Mouse (Mus musculus): Measurements from ENCODE around the gene Lrrc36. TPM values are rescaled to one million over a fixed set of nuclear protein-coding genes. Genes with fewer than 3 reads are reported as not detected.

Gene Lrrc36
- polyA plus RNA-seq, 1 experiment: 0.07 TPM

DNA sequence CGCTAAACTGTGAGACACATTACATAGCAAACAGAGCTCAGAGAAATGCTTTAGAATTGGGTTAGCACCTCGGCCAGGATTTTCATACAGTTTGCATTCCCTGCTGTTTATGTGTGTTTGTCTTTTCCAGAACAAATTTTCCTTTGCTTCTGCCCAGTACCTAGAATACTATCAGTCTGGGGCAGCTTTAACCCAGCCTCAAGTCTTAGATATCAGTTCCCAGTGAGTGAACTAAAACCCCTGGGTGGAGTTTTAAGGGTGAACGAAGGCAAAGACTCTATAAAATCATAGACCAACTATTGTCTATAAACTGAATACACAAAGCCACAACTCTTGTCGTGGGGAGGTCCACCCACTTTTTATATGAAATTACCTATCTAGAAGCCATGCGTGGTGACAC lies 35.2 kb downstream of the Lrrc36 start:
- no peak for DNase-seq (ENCODE audit: low read depth in 1 of 2, low spot score in 2 of 2)
- Histone ChIP-seq H3K36me3 (ENCODE audit: control insufficient read depth, insufficient read depth, low read length) (no peaks in the 10 kb centered on the region), H3K27ac (ENCODE audit: insufficient read depth, low read length) (no peak overlapping the region), H3K27me3 (ENCODE audit: control insufficient read depth, insufficient read depth, low read length) (no peaks in the 10 kb centered on the region), H3K4me3 (ENCODE audit: extremely low read depth, insufficient read depth, insufficient read length) (no peak overlapping the region), H3K4me1 (ENCODE audit: control insufficient read depth, insufficient read depth, insufficient read length) (no peaks in the 10 kb centered on the region)
- WGBS: 84% methylated on average over 5 of the region's 5 CpGs
- TF ChIP-seq CTCF (IDR thresholded peaks at IDR 0.05; ENCODE audit: extremely low read depth, insufficient read depth, insufficient read length, insufficient replicate concordance): no peak

DNA sequence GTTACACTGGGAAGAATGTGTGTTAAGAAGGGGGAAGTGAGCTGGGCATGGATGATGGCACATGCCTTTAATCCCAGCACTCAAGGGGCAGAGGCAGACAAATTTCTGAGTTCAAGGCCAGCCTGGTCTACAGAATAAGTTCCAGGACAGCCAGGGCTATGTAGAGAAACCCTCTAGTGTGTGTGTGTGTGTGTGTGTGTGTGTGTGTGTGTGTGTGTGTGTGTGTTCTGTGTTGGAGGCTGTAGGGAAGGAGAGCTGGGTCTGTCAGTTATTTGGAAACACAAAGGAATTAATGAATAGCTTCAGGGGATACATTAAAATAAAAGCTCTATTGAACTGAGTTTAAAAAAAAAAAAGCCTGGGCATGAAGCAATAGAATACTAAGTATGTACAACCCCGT lies 37.6 kb downstream of the Lrrc36 start:
- Histone ChIP-seq H3K36me3 (ENCODE audit: control insufficient read depth, insufficient read depth, low read length) (no peaks in the 10 kb centered on the region), H3K4me3 (ENCODE audit: extremely low read depth, insufficient read depth, insufficient read length) (no peak overlapping the region), H3K27me3 (ENCODE audit: control insufficient read depth, insufficient read depth, low read length) (no peaks in the 10 kb centered on the region), H3K4me1 (ENCODE audit: control insufficient read depth, insufficient read depth, insufficient read length) (no peaks in the 10 kb centered on the region), H3K27ac (ENCODE audit: insufficient read depth, low read length) (no peak overlapping the region)
- DNase-seq (ENCODE audit: low read depth in 1 of 2, low spot score in 2 of 2): no peak
- no peak for TF ChIP-seq CTCF (IDR thresholded peaks at IDR 0.05; ENCODE audit: extremely low read depth, insufficient read depth, insufficient read length, insufficient replicate concordance)
- TF ChIP-seq POLR2A (IDR thresholded peaks at IDR 0.05; ENCODE audit: low read depth, low read length): no peak
- WGBS: 85% methylated on average over 1 of the region's 1 CpGs

DNA sequence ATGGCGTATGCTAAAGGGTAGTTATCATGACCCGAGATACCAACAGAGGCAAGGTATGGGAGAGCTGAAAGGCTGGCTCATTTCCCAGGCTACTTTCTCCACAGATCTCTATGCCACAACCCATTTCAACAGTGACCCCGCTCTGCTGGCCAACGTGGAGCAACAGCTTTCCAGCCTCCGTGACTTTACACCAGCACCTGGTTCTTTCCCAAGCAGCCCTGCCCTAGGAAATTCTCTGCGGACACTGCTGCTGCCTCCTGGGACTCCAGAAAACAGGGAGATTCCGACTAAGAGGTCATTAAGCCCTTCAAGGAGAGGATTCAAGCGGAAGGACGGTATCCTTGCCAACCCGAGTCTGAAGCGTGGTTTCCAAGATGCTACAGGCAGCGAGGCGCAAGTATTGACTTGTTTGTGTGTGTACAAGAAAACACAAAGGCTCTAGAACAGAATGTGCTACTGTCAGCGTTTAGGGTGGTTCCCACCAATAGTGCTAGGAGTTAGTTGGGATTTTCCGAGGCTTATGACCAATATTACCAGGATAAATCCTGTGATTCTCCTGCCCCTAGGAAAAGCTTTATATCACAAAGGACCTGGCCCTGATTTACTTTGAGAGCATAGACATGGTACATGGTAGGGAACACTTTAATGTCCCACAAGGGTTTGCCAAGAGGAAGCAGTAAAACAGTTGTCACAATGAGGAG lies 38.7 kb downstream of the Lrrc36 start:
- no peaks in the 10 kb centered on the region for H3K4me1 ChIP-seq (ENCODE audit: control insufficient read depth, insufficient read depth, insufficient read length)
- DNase-seq (ENCODE audit: low read depth in 1 of 2, low spot score in 2 of 2): no peak
- no peak overlapping the region for H3K27ac ChIP-seq (ENCODE audit: insufficient read depth, low read length)
- H3K4me3 ChIP-seq (ENCODE audit: extremely low read depth, insufficient read depth, insufficient read length): no peak overlapping the region
- no peaks in the 10 kb centered on the region for H3K27me3 ChIP-seq (ENCODE audit: control insufficient read depth, insufficient read depth, low read length)
- no peak for TF ChIP-seq POLR2A (IDR thresholded peaks at IDR 0.05; ENCODE audit: low read depth, low read length)
- TF ChIP-seq CTCF (IDR thresholded peaks at IDR 0.05; ENCODE audit: extremely low read depth, insufficient read depth, insufficient read length, insufficient replicate concordance): no peak
- 77% methylated on average over 15 of the region's 15 CpGs for WGBS
- no peaks in the 10 kb centered on the region for H3K36me3 ChIP-seq (ENCODE audit: control insufficient read depth, insufficient read depth, low read length)

DNA sequence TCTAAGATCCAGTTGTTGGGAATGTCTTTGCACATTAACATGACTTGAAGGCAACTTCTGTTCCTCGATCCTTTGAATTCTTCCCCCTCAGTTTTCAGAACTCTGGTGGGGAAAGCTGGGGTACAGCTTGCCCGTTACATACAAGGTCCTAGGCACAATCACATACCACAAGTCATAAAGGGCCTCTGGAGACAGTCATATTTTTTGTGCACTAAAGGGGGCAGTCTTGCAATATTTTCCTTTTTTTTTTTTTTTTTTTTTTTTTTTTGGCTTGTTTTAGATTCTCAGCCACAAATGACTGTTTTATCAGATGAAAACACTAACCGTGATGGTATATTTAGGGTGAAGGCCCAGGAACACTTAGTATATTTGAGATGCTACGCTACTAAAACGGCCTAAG lies 39.9 kb downstream of the Lrrc36 start:
- WGBS: 22% methylated on average over 5 of the region's 5 CpGs
- no peak for TF ChIP-seq CTCF (IDR thresholded peaks at IDR 0.05; ENCODE audit: extremely low read depth, insufficient read depth, insufficient read length, insufficient replicate concordance)
- TF ChIP-seq POLR2A (IDR thresholded peaks at IDR 0.05; ENCODE audit: low read depth, low read length): no peak
- no peak overlapping the region for H3K27ac ChIP-seq (ENCODE audit: insufficient read depth, low read length)

DNA sequence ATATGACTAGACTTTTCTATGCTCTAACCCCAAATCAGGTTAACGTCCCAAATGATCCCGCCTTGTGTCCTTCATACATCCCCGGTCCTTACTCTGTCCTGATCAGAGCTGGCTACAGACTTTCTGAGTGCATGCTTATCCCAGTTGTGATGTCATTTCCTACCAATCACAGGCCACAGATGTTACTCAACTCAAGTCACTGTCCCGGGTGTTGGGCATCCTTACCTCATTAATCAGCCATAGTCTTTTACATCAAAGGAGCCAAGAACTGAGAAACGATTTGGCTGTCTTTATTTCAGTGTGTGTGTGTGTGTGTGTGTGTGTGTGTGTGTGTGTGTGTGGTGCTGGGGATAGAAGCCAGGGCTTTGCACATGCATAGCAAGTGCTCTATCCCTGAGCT lies 40.7 kb downstream of the Lrrc36 start:
- H3K4me1 ChIP-seq (ENCODE audit: control insufficient read depth, insufficient read depth, insufficient read length): no peaks in the 10 kb centered on the region
- no peaks in the 10 kb centered on the region for H3K36me3 ChIP-seq (ENCODE audit: control insufficient read depth, insufficient read depth, low read length)
- H3K27me3 ChIP-seq (ENCODE audit: control insufficient read depth, insufficient read depth, low read length): no peaks in the 10 kb centered on the region
- no peak for DNase-seq (ENCODE audit: low read depth in 1 of 2, low spot score in 2 of 2)
- no peak overlapping the region for H3K4me3 ChIP-seq (ENCODE audit: extremely low read depth, insufficient read depth, insufficient read length)
- 70% methylated on average over 5 of the region's 5 CpGs for WGBS
- H3K27ac ChIP-seq (ENCODE audit: insufficient read depth, low read length): no peak overlapping the region
- no peak for TF ChIP-seq POLR2A (IDR thresholded peaks at IDR 0.05; ENCODE audit: low read depth, low read length)
- TF ChIP-seq CTCF (IDR thresholded peaks at IDR 0.05; ENCODE audit: extremely low read depth, insufficient read depth, insufficient read length, insufficient replicate concordance): no peak

More for the DNA sequence above, 39.9 kb downstream of the Lrrc36 start:
- no peak overlapping the region for H3K4me3 ChIP-seq (ENCODE audit: extremely low read depth, insufficient read depth, insufficient read length)
- DNase-seq (ENCODE audit: low read depth in 1 of 2, low spot score in 2 of 2): no peak
- H3K27me3 ChIP-seq (ENCODE audit: control insufficient read depth, insufficient read depth, low read length): no peaks in the 10 kb centered on the region
- no peaks in the 10 kb centered on the region for H3K36me3 ChIP-seq (ENCODE audit: control insufficient read depth, insufficient read depth, low read length)
- no peaks in the 10 kb centered on the region for H3K4me1 ChIP-seq (ENCODE audit: control insufficient read depth, insufficient read depth, insufficient read length)

DNA sequence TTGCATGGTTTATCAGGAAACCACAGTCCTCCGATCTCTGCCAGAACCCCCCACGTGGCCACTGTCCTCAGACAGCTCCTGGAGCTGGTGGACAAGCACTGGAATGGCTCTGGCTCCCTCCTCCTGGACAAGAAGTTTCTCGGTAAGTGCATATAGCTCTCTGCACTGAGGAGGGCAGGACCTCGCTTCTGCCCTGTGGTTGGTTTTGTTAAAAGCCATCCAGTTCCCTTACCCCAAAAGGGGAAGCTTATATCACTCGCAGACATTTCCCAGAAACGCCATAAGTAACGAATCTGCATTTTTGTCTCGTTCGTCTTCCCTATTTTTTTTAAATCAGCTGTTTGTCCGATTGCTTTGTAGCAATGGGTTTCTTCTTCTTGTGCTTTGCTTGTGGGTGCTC lies 41.8 kb downstream of the Lrrc36 start:
- H3K36me3 ChIP-seq (ENCODE audit: control insufficient read depth, insufficient read depth, low read length): no peaks in the 10 kb centered on the region
- no peak overlapping the region for H3K4me3 ChIP-seq (ENCODE audit: extremely low read depth, insufficient read depth, insufficient read length)
- no peaks in the 10 kb centered on the region for H3K4me1 ChIP-seq (ENCODE audit: control insufficient read depth, insufficient read depth, insufficient read length)
- no peak for TF ChIP-seq POLR2A (IDR thresholded peaks at IDR 0.05; ENCODE audit: low read depth, low read length)
- no peak for TF ChIP-seq CTCF (IDR thresholded peaks at IDR 0.05; ENCODE audit: extremely low read depth, insufficient read depth, insufficient read length, insufficient replicate concordance)
- peak overlapping the region; percentile 37; the same call in 1 of the 2 replicates for H3K27ac ChIP-seq (ENCODE audit: insufficient read depth, low read length)
- no peaks in the 10 kb centered on the region for H3K27me3 ChIP-seq (ENCODE audit: control insufficient read depth, insufficient read depth, low read length)
- WGBS: 8% methylated on average over 10 of the region's 10 CpGs
- no peak for DNase-seq (ENCODE audit: low read depth in 1 of 2, low spot score in 2 of 2)

DNA sequence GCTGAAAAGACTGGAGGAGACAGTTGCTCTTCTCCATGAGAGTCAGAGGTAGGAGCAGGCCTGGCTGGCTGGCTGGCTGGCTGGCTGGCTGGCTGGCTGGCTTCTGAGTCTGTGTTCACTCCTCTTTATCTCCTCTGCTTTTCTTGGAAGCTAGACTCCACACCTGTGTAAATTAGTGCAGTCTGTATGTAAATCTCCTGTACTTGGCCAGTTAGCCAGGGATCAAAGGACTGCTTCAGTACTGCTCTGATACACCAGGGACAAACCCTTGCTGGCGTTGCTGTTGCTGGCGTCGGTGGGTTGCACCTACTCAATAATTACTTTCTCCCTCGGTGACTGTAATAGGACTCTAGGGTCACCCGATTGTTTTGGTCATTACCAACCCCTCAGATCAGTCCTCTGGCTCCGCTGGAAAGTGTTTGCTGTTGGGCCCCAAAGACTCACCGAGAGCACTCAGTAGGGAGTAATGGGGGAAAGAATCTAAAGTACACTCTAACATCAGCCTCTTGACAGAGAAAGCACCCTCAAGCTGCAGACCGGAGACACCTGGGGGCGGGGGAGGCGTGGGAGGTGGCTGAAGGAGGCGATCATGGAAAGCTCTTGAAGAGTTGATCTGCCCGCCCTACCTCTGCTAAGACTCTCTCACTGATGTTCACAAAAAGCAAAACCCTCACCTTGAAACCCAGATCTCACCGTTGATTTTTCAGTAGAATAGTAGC lies 47.9 kb downstream of the Lrrc36 start:
- no peaks in the 10 kb centered on the region for H3K27me3 ChIP-seq (ENCODE audit: control insufficient read depth, insufficient read depth, low read length)
- DNase-seq (ENCODE audit: low read depth in 1 of 2, low spot score in 2 of 2): no peak
- H3K4me1 ChIP-seq (ENCODE audit: control insufficient read depth, insufficient read depth, insufficient read length): no peaks in the 10 kb centered on the region
- H3K36me3 ChIP-seq (ENCODE audit: control insufficient read depth, insufficient read depth, low read length): no peaks in the 10 kb centered on the region
- no peak overlapping the region for H3K4me3 ChIP-seq (ENCODE audit: extremely low read depth, insufficient read depth, insufficient read length)
- TF ChIP-seq CTCF (IDR thresholded peaks at IDR 0.05; ENCODE audit: extremely low read depth, insufficient read depth, insufficient read length, insufficient replicate concordance): no peak
- no peak for TF ChIP-seq POLR2A (IDR thresholded peaks at IDR 0.05; ENCODE audit: low read depth, low read length)
- H3K27ac ChIP-seq (ENCODE audit: insufficient read depth, low read length): no peak overlapping the region
- WGBS: 88% methylated on average over 13 of the region's 13 CpGs

Measured in spleen, adult 2 months (tissue).